Mouse (Mus musculus): ENCODE measurements around the gene Scrn1.

Gene Scrn1

GRCm38 (mm10) chr6:54565665-54566545 lies at the start of gene Scrn1:
Scrn1 (minus strand) TSS chr6:54566489.
- peak; percentile 59 for DNase-seq

GRCm38 (mm10) chr6:54606241-54606640 lies 40.0 kb upstream of the Scrn1 start:
- DNase-seq: no peak

- DNase-seq: peak; percentile 68
Observed at GRCm38 (mm10) chr6:54604001-54604715, 37.9 kb upstream of the Scrn1 start.

GRCm38 (mm10) chr6:54602891-54603290 lies 36.6 kb upstream of the Scrn1 start:
- DNase-seq: no peak

- DNase-seq: no peak
Observed at GRCm38 (mm10) chr6:54600681-54601347, 34.5 kb upstream of the Scrn1 start.

- no peak for DNase-seq
Observed at GRCm38 (mm10) chr6:54597711-54598110, 31.4 kb upstream of the Scrn1 start.

DNA sequence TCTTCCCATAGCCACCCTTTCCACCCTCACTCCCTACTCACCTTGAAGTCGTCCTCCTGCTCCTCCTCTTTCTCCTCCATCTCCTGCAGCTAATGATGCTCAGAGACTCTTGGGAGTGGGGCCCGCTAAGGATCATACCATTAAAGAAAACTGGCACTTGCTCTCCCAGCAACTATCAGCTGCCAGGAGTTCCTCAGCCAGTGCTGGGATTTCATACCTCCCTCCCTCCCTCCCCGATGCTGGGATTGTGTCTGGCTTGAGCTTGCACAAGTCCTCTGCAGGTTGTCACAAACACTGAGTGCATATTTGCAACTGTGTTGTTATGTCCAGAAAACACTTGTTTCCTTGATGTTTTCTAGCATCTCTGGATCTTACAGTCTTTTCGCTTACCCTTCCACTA lies 30.9 kb upstream of the Scrn1 start, which contains the start of gene Fkbp14:
Fkbp14 (minus strand) TSS at position 101 of the 400 bp plus-strand sequence.
- DNase-seq: no peak

DNA sequence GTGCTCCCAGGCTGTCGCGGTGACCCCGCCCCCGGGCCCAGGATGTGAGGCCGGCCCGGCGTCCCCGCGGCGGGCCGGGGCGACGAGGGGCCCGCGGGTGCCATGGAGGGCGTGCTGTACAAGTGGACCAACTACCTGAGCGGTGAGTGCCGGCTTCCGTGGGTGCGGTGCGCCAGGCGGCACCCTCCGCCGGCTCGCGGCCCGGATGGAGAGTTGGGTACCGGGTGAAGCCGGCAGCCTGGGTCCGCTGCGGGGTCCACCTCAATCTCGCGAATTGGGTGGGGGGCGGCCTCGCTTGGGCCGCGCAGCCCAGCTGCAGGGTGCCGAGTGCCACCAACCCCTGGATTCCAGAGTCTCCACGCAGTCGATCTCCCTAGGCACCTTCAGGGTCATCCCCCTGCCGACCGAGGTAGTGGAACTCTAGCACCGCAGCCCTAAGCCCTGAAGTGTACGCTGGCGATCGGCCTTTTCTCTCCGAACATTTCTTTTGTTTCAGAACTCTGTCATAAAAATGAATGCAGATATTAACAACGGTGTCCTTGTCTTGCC lies 29.1 kb upstream of the Scrn1 start:
- no peak for DNase-seq

- DNase-seq: peak; percentile 97
Observed at GRCm38 (mm10) chr6:54594469-54595329, 28.4 kb upstream of the Scrn1 start, which contains the start of gene Plekha8. Plekha8 (plus strand) TSS chr6:54595111.

- peak; percentile 34 for DNase-seq
Observed at GRCm38 (mm10) chr6:54593766-54594468, 27.6 kb upstream of the Scrn1 start.

GRCm38 (mm10) chr6:54592938-54593535 lies 26.7 kb upstream of the Scrn1 start:
- peak; percentile 96 for DNase-seq

GRCm38 (mm10) chr6:54591778-54592177 lies 25.5 kb upstream of the Scrn1 start:
- no peak for DNase-seq

GRCm38 (mm10) chr6:54590691-54591090 lies 24.4 kb upstream of the Scrn1 start:
- no peak for DNase-seq

DNA sequence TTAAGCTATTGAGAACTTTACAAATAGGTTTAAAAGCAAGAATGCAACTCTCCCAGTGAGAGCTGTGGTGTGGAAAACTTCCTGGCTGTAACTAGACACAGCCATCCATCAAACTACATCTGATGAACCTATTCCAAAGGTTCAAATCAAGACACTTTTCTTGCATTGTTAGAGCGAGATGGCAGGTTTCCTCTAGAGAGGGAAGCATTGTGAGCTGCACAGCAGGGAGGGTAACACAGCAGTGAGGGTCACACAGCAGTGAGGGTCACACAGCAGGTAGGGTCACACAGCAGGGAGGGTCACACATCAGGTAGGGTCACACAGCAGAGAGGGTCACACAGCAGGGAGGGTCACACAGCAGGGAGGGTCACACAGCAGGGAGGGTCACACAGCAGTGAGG lies 21.9 kb upstream of the Scrn1 start:
- DNase-seq: no peak

- DNase-seq: no peak
Observed at GRCm38 (mm10) chr6:54587683-54588082, 21.4 kb upstream of the Scrn1 start.

- DNase-seq: no peak
Observed at GRCm38 (mm10) chr6:54586911-54587310, 20.6 kb upstream of the Scrn1 start.

DNA sequence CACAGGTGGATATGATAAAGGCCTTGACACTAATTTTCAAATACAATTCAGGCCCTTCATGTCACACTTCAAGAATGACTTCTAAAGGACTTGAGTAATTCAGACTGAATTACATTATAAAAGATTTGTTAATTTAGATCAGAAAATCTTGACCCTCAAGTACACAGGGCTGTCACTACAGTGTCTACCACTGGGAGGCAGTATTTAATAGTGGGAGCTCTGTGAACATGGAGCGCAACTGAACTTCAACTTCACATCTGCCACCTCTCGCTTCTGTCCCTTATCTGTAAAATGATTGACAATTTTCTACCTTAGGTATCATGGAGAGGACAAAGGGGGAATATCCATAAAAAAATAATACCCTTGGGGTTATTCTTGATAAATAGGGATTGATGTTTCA lies 19.9 kb upstream of the Scrn1 start:
- peak; percentile 70 for DNase-seq

DNA sequence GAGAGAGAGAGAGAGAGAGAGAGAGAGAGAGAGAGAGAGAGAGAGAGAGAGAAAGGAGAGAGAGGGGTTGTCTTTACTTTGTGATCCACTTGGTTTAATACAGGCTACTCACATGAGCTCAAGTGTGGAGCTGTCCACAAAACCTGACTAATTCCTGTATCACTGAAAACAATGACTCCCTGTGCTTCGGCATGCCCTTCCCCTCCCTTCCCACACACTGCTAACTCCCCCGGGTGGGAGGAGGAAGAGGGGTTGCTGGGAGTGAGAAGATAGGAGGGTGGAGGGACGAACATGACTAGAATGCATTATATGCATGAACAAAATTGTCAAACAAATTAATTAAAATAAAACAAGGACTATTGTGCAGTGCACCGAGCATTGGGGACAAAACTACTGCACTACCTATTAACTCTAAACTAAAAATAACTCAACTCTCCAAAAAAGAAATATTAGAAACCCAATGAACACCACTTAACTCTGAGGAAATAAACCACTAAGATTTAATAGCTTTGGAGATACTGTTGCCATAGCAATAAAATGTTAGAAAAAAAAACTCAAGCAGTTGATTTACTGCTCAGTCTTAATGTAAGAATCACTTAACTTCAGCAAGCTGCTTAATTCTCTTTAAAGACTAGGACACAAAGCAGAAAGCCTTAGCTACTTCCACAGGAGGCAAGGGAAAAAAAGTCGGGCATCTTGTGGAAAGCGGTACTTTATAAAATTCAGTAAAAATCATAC lies 7.1 kb upstream of the Scrn1 start:
- DNase-seq: no peak

- DNase-seq: no peak
Observed at GRCm38 (mm10) chr6:54569776-54570175, 3.5 kb upstream of the Scrn1 start.

DNA sequence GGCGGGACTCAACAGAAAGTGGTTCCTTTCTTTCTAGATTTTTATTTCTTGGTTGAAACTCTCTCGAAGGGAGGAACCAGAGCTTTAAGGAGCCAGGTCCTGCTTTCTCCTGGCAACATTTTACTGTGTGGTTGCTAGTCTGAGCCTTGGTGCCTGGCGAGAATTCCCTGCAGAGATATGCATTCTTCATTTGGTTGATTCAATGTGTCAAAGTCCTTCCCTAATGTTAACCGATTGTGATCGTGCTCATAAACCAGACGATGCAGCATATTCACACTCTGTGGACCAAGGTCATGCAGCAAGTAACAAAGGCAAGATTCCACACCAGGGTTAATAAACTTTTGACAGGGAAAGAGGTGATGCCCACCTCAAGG lies 244 bp upstream of the Scrn1 start:
- no peak for DNase-seq

Data from kidney, postnatal 14 days (tissue).